24 mouse cellular contexts compared by ENCODE assay signal in the genomic region with DNA sequence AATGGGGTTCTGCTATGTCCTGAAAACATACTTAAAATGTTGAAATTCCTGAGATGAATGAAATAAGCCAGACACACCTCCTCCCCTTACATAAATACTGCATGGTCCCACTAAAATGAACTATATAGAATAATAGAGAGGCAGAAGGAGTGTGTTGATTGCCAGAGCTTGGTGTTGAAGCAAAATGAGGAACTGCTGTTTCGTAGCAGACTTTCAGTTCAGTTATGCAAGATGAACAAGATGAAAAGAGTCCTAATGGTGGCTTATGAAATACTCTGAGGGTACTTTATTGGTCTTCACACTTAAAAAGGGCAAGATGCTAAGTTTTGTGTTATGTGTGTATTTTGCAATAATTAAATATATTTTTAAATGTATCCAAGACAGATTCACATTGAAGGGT. TPM values are rescaled to one million over a fixed set of nuclear protein-coding genes. Genes with fewer than 3 reads are reported as not detected.
DNase-seq lines count a peak whose midpoint lies in the region; ATAC-seq and TF ChIP-seq lines count a peak whose summit lies in the region.
"Had no signal": no experiment of that assay in that cellular context is flagged by ENCODE, and none has a peak within 500 bp of the region (broad histone marks: within the 10 kb centered on the region; RNA-seq: fewer than 3 reads in every experiment).

No protein-coding gene starts in this region.

- in situ Hi-C loops in CH12.LX (cut with MboI; ENCODE audit: low pct_ligation_motif_present, low pct_unique_long_range_greater_than_20kb, low sequenced_read_pairs) = no loop called here

- H3K9me3 ChIP-seq in liver, postnatal 0 days (ENCODE audit: low read length) = no peaks in the 10 kb centered on the region
- H3K9me3 ChIP-seq in liver, embryonic 12.5 days (replicated peaks) = no peaks in the 10 kb centered on the region
- no peaks in the 10 kb centered on the region for H3K9me3 ChIP-seq in CH12.LX (replicated peaks; ENCODE audit: low read length)
- no peaks in the 10 kb centered on the region for H3K9me3 ChIP-seq in midbrain, embryonic 10.5 days (replicated peaks)
- H3K9me3 ChIP-seq: embryonic facial prominence, embryonic 12.5 days; forebrain, embryonic 13.5 days; heart, embryonic 10.5 days; hindbrain, embryonic 10.5 days; intestine, embryonic 15.5 days; limb, embryonic 10.5 days; midbrain, embryonic 13.5 days had no signal

- peak overlapping the region; percentile 74 for H3K27ac ChIP-seq in liver, postnatal 0 days (ENCODE audit: low read depth)
- no peak overlapping the region for H3K27ac ChIP-seq in liver, embryonic 12.5 days
- no peak overlapping the region for H3K27ac ChIP-seq in CH12.LX (ENCODE audit: insufficient read depth, low read depth)
- H3K27ac ChIP-seq in midbrain, embryonic 10.5 days (replicated peaks) = no peak overlapping the region
- H3K27ac ChIP-seq: embryonic facial prominence, embryonic 12.5 days; forebrain, embryonic 13.5 days; heart, embryonic 10.5 days; hindbrain, embryonic 10.5 days; intestine, embryonic 15.5 days; limb, embryonic 10.5 days; midbrain, embryonic 13.5 days had no signal

- no peak; the same call in 1 of the 2 replicates for TF ChIP-seq POLR2A in CH12.LX (IDR thresholded peaks at IDR 0.05; ENCODE audit: low read depth, low read length)

- no peak for TF ChIP-seq EP300 in liver, postnatal 0 days (IDR thresholded peaks at IDR 0.05; ENCODE audit: low read depth)
- peak; percentile 74 for TF ChIP-seq EP300 in CH12.LX (IDR thresholded peaks at IDR 0.05; ENCODE audit: low read length)

- no peak overlapping the region for H3K4me3 ChIP-seq in liver, postnatal 0 days (ENCODE audit: low read depth, low read length)
- no peak overlapping the region for H3K4me3 ChIP-seq in liver, embryonic 12.5 days
- no peak overlapping the region for H3K4me3 ChIP-seq in CH12.LX (replicated peaks in 1 of 3; ENCODE audit: low read depth in 2 of 3, low read length in 2 of 3, poor library complexity in 1 of 3)
- no peak overlapping the region for H3K4me3 ChIP-seq in midbrain, embryonic 10.5 days
- H3K4me3 ChIP-seq: embryonic facial prominence, embryonic 12.5 days; erythroblast, embryonic 14.5 days; forebrain, embryonic 13.5 days; heart, embryonic 10.5 days; hindbrain, embryonic 10.5 days; intestine, embryonic 15.5 days; limb, embryonic 10.5 days; midbrain, embryonic 13.5 days had no signal

- no peak for TF ChIP-seq CTCF in liver, postnatal 0 days (IDR thresholded peaks at IDR 0.05; ENCODE audit: low read depth)
- no peak for TF ChIP-seq CTCF in CH12.LX (conservative IDR thresholded peaks at IDR 0.05 in 1 of 2, IDR thresholded peaks at IDR 0.05 in 1 of 2; ENCODE audit: low read depth in 2 of 2, low read length in 2 of 2)

- dilution Hi-C loops in CH12.LX (cut with MboI; ENCODE audit: extremely low pct_ligation_motif_present, extremely low pct_unique_long_range_greater_than_20kb, low sequenced_read_pairs) = no loop called here

- H3K27me3 ChIP-seq in liver, postnatal 0 days (ENCODE audit: insufficient read depth, low read length) = no peaks in the 10 kb centered on the region
- no peaks in the 10 kb centered on the region for H3K27me3 ChIP-seq in liver, embryonic 12.5 days (replicated peaks)
- H3K27me3 ChIP-seq in CH12.LX (replicated peaks) = no peaks in the 10 kb centered on the region
- H3K27me3 ChIP-seq in splenic B cell, adult 2 months (ENCODE audit: control insufficient read depth, insufficient read depth, low read length, poor library complexity, severe bottlenecking) = no peaks in the 10 kb centered on the region
- H3K27me3 ChIP-seq in midbrain, embryonic 10.5 days (ENCODE audit: low read depth, poor library complexity, severe bottlenecking) = no peaks in the 10 kb centered on the region; the same call in none of the 2 replicates
- H3K27me3 ChIP-seq: embryonic facial prominence, embryonic 12.5 days; intestine, embryonic 15.5 days had no signal

- peaks cover 33% of the 10 kb centered on the region for H3K4me1 ChIP-seq in liver, postnatal 0 days (ENCODE audit: insufficient read depth)
- H3K4me1 ChIP-seq in liver, embryonic 12.5 days = 0 out of 2 replicates have a peak, but pooled peaks cover 3% of the 10 kb centered on the region
- H3K4me1 ChIP-seq in CH12.LX (ENCODE audit: control insufficient read depth in 1 of 2, insufficient read depth in 2 of 2) = peaks cover 17 to 50% of the 10 kb centered on the region in 2 experiments
- 0 out of 2 replicates have a peak, but pooled peaks cover 4% of the 10 kb centered on the region for H3K4me1 ChIP-seq in midbrain, embryonic 10.5 days
- H3K4me1 ChIP-seq: embryonic facial prominence, embryonic 12.5 days; forebrain, embryonic 13.5 days; heart, embryonic 10.5 days; hindbrain, embryonic 10.5 days; intestine, embryonic 15.5 days; limb, embryonic 10.5 days; midbrain, embryonic 13.5 days had no signal

- no peak for TF ChIP-seq RAD21 in CH12.LX (IDR thresholded peaks at IDR 0.05; ENCODE audit: low read depth, low read length)

- no peak for ATAC-seq in liver, postnatal 0 days
- ATAC-seq in liver, embryonic 12.5 days = no peak
- ATAC-seq in hematopoietic stem cell, adult 5-6 weeks (replicated peaks in 1 of 2; ENCODE audit: insufficient read depth in 1 of 2, low FRiP score in 2 of 2, low TSS enrichment in 1 of 2, low read depth in 1 of 2, poor library complexity in 2 of 2, severe bottlenecking in 2 of 2) = peak; percentile 51 to 64; a peak in 3 of 4 replicates
- ATAC-seq: forebrain, embryonic 13.5 days; hindbrain, embryonic 16.5 days; intestine, embryonic 15.5 days; midbrain, embryonic 13.5 days had no signal

- H3K79me2 ChIP-seq in CH12.LX (replicated peaks; ENCODE audit: control insufficient read depth, extremely low read depth, insufficient read depth, poor library complexity, severe bottlenecking) = no peaks in the 10 kb centered on the region

- H3K36me3 ChIP-seq in liver, postnatal 0 days (replicated peaks; ENCODE audit: insufficient read depth, low read length) = no peaks in the 10 kb centered on the region
- no peaks in the 10 kb centered on the region for H3K36me3 ChIP-seq in liver, embryonic 12.5 days
- no peaks in the 10 kb centered on the region for H3K36me3 ChIP-seq in CH12.LX (replicated peaks in 1 of 2; ENCODE audit: control insufficient read depth in 1 of 2, insufficient read depth in 1 of 2, low read length in 1 of 2)
- no peaks in the 10 kb centered on the region for H3K36me3 ChIP-seq in splenic B cell, adult 2 months (ENCODE audit: control insufficient read depth, insufficient read depth, low read length, poor library complexity, severe bottlenecking)
- no peaks in the 10 kb centered on the region for H3K36me3 ChIP-seq in midbrain, embryonic 10.5 days
- H3K36me3 ChIP-seq: embryonic facial prominence, embryonic 12.5 days; heart, embryonic 10.5 days; hindbrain, embryonic 10.5 days; intestine, embryonic 15.5 days; limb, embryonic 10.5 days; midbrain, embryonic 13.5 days had no signal

- no peak overlapping the region for H3K9ac ChIP-seq in liver, postnatal 0 days (replicated peaks)
- H3K9ac ChIP-seq in liver, embryonic 12.5 days = no peak overlapping the region
- H3K9ac ChIP-seq in CH12.LX (ENCODE audit: insufficient read depth, low read depth) = no peak overlapping the region
- H3K9ac ChIP-seq: embryonic facial prominence, embryonic 12.5 days; forebrain, embryonic 13.5 days; intestine, embryonic 15.5 days; lung, embryonic 14.5 days; midbrain, embryonic 13.5 days had no signal

- 37% methylated on average over 1 of the region's 1 CpGs for WGBS in liver, postnatal 0 days (ENCODE audit: insufficient replicate concordance)
- WGBS in liver, embryonic 12.5 days (ENCODE audit: insufficient replicate concordance) = 30% methylated on average over 1 of the region's 1 CpGs
- WGBS in midbrain, embryonic 10.5 days = 92% methylated on average over 1 of the region's 1 CpGs

- no peak overlapping the region for H3K4me2 ChIP-seq in liver, postnatal 0 days (ENCODE audit: low read depth, low read length)
- no peak overlapping the region for H3K4me2 ChIP-seq in liver, embryonic 12.5 days
- peak overlapping the region; percentile 16; the same call in 1 of the 2 replicates for H3K4me2 ChIP-seq in CH12.LX (ENCODE audit: insufficient read depth, low read depth, poor library complexity, severe bottlenecking)
- H3K4me2 ChIP-seq: embryonic facial prominence, embryonic 12.5 days; forebrain, embryonic 13.5 days; intestine, embryonic 15.5 days; liver, embryonic 11.5 days; lung, embryonic 14.5 days; midbrain, embryonic 13.5 days had no signal

- no peak for DNase-seq in liver, postnatal 0 days
- DNase-seq in CH12.LX (ENCODE audit: extremely low read depth) = no peak
- DNase-seq in splenic B cell, adult 2 months (ENCODE audit: low read depth, low spot score) = peak; percentile 66
- DNase-seq in yolk sac, embryonic 10.5 days (ENCODE audit: low spot score) = no peak
- no peak for DNase-seq in midbrain, embryonic 10.5 days (ENCODE audit: low spot score)
- DNase-seq: adrenal gland, postnatal 10 days; cerebellum, postnatal 10 days; kidney, adult 8-10 months; kidney, postnatal 10 days; lung, embryonic 14.5 days; right cerebral cortex, postnatal 14 days; thymus, postnatal 25 days had no signal

TF ChIP-seq in CH12.LX, 34 proteins besides CTCF, POLR2A, EP300 and RAD21 (continues in another document):
- TF ChIP-seq ZNF384 (IDR thresholded peaks at IDR 0.05; ENCODE audit: low read depth, low read length) (no peak), IRF4 (IDR thresholded peaks at IDR 0.05; ENCODE audit: low read depth, low read length) (peak; percentile 67; the same call in 1 of the 2 replicates), MEF2A (IDR thresholded peaks at IDR 0.05; ENCODE audit: borderline replicate concordance, low read depth, low read length) (no peak), NELFE (IDR thresholded peaks at IDR 0.05; ENCODE audit: low read depth, low read length) (no peak), E2F4 (IDR thresholded peaks at IDR 0.05; ENCODE audit: insufficient replicate concordance, low read depth, low read length) (no peak), NRF1 (IDR thresholded peaks at IDR 0.05; ENCODE audit: low read depth, low read length) (no peak)

RNA-seq across cellular contexts. Expression of a gene that starts 15.5 kb away (rescaled TPM):
- polyA plus RNA-seq in liver, postnatal 0 days (2015; fragmentation: Nextera tagmentation; extraction: Ambion mirVana) = 102 and 112 TPM in 2 replicates
- polyA plus RNA-seq in liver, embryonic 12.5 days (2016; fragmentation: Nextera tagmentation; extraction: Ambion mirVana) = 241 and 253 TPM in 2 replicates
- 260 and 327 TPM in 2 replicates for total RNA-seq in CH12.LX (2012; rRNA removed)
- 299 and 366 TPM in 2 replicates for total RNA-seq in CH12.LX (2014; rRNA removed)
- 320 and 339 TPM in 2 replicates for polyA plus RNA-seq in CH12.LX (2012; ENCODE audit: insufficient read length, low read depth)
- total RNA-seq in hematopoietic stem cell, adult 5-6 weeks (2017) = 120 and 155 TPM in 2 replicates
- polyA plus RNA-seq in midbrain, embryonic 10.5 days (2016; fragmentation: Nextera tagmentation; extraction: Ambion mirVana) = 284 and 305 TPM in 2 replicates

RNA-seq across cellular contexts. Expression of a gene that starts 23.7 kb away (rescaled TPM):
- polyA plus RNA-seq in liver, postnatal 0 days (2015; fragmentation: Nextera tagmentation; extraction: Ambion mirVana) = 110 and 111 TPM in 2 replicates
- 134 and 135 TPM in 2 replicates for polyA plus RNA-seq in liver, embryonic 12.5 days (2016; fragmentation: Nextera tagmentation; extraction: Ambion mirVana)
- total RNA-seq in CH12.LX (2012; rRNA removed) (58.6 and 64.1 TPM in 2 replicates), CH12.LX (2014; rRNA removed) (56.4 and 68.9 TPM in 2 replicates)
- polyA plus RNA-seq in CH12.LX (2012; ENCODE audit: insufficient read length, low read depth) = 361 and 367 TPM in 2 replicates
- total RNA-seq in hematopoietic stem cell, adult 5-6 weeks (2017) = 73.6 and 77.2 TPM in 2 replicates
- polyA plus RNA-seq in midbrain, embryonic 10.5 days (2016; fragmentation: Nextera tagmentation; extraction: Ambion mirVana) = 215 and 225 TPM in 2 replicates

Comparison
In these comparisons a context has a peak if more than half of its experiments do, and no peak if none do; other contexts are left out.
1. ATAC-seq: peak in hematopoietic stem cell, adult 5-6 weeks (2 of 2); none in liver, postnatal 0 days (single experiment) and liver, embryonic 12.5 days (single experiment).